Comparison of ENCODE assay signal across 24 mouse cellular contexts in genomic region chr4:63943813-63944212, GRCm38 (mm10).
"Had no signal": no experiment of that assay in that cellular context is flagged by ENCODE, and none has a peak within 500 bp of the region (broad histone marks: within the 10 kb centered on the region; RNA-seq: fewer than 3 reads in every experiment).

No protein-coding gene starts in this region.

- H3K4me1 ChIP-seq: heart, embryonic 10.5 days; heart, embryonic 12.5 days; hindbrain, embryonic 13.5 days; hindbrain, embryonic 15.5 days; intestine, embryonic 15.5 days; kidney, embryonic 15.5 days; limb, embryonic 13.5 days; limb, embryonic 15.5 days; liver, embryonic 13.5 days had no signal

- ATAC-seq: hindbrain, postnatal 0 days; intestine, embryonic 15.5 days had no signal

- H3K9ac ChIP-seq: heart, embryonic 12.5 days; hindbrain, embryonic 13.5 days; hindbrain, embryonic 15.5 days; intestine, embryonic 15.5 days; kidney, embryonic 15.5 days; limb, embryonic 13.5 days; limb, embryonic 15.5 days; liver, embryonic 13.5 days had no signal

- H3K9me3 ChIP-seq: heart, embryonic 10.5 days; heart, embryonic 12.5 days; hindbrain, embryonic 13.5 days; hindbrain, embryonic 15.5 days; intestine, embryonic 15.5 days; kidney, embryonic 15.5 days; limb, embryonic 13.5 days; limb, embryonic 15.5 days; liver, embryonic 13.5 days had no signal

- H3K4me3 ChIP-seq: gastrocnemius, adult 2 months; heart, embryonic 10.5 days; heart, embryonic 12.5 days; hindbrain, embryonic 13.5 days; hindbrain, embryonic 15.5 days; intestine, embryonic 15.5 days; kidney, embryonic 15.5 days; limb, embryonic 13.5 days; limb, embryonic 15.5 days; liver, embryonic 13.5 days had no signal

- H3K27me3 ChIP-seq: hindbrain, embryonic 15.5 days; intestine, embryonic 15.5 days; limb, embryonic 13.5 days; limb, embryonic 15.5 days; liver, embryonic 13.5 days had no signal

- H3K4me2 ChIP-seq: heart, embryonic 12.5 days; hindbrain, embryonic 13.5 days; hindbrain, embryonic 15.5 days; intestine, embryonic 15.5 days; kidney, embryonic 15.5 days; limb, embryonic 13.5 days; limb, embryonic 15.5 days; liver, embryonic 11.5 days; liver, embryonic 13.5 days had no signal

- DNase-seq: gastrocnemius, adult 2 months; gastrocnemius, postnatal 10 days; gastrocnemius, postnatal 25 days; heart, adult 18-20 months; heart, postnatal 10 days; kidney, adult 11 months; kidney, adult 2 months; kidney, adult 9 months; kidney, postnatal 10 days; kidney, postnatal 25 days; layer of hippocampus, adult 9-11 months; layer of hippocampus, postnatal 36 days; left cerebral cortex, postnatal 4 days; liver, embryonic 13.5 days had no signal

- H3K27ac ChIP-seq: gastrocnemius, adult 2 months; heart, embryonic 10.5 days; hindbrain, embryonic 13.5 days; hindbrain, embryonic 15.5 days; hindbrain, postnatal 0 days; intestine, embryonic 15.5 days; kidney, embryonic 15.5 days; limb, embryonic 13.5 days; limb, embryonic 15.5 days; liver, embryonic 13.5 days had no signal

- H3K36me3 ChIP-seq: heart, embryonic 10.5 days; heart, embryonic 12.5 days; hindbrain, embryonic 13.5 days; hindbrain, embryonic 15.5 days; intestine, embryonic 15.5 days; kidney, embryonic 15.5 days; limb, embryonic 13.5 days; limb, embryonic 15.5 days; liver, embryonic 13.5 days had no signal
